Mouse (Mus musculus): ENCODE data around the gene AI597479. TPM values are rescaled to one million over a fixed set of nuclear protein-coding genes. Genes with fewer than 3 reads are reported as not detected.

AI597479 gene
- total and polyA plus RNA-seq, 2 experiments, result 2.8 to 8.0 TPM

DNA sequence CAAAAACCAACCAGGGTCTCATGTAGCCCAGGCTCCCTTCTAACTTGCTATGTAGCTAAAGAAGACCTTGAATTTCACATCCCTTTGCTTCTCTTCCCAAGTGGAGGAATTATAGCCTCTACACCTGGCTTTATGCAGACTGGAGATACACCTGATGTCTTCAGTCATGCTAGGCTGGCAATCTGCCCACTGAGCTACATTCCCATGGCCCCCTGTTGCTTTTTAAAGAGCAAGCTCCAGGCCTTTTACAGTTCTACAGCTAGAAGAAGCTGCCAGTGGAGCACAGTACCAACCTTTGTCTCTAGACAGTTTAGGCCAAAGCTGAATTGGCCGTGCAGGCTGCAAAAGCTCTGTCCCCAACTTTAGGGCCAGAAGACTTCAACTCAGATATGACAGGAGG is 8.1 kb upstream of the AI597479 start:
- H3K27ac ChIP-seq (replicated peaks; ENCODE audit: insufficient read depth, low read depth, low read length), result no peak overlapping the region
- H3K9ac ChIP-seq (ENCODE audit: low read depth, low read length), result no peak overlapping the region
- H3K27me3 ChIP-seq (ENCODE audit: control insufficient read depth, insufficient read depth, low read length), result no peaks in the 10 kb centered on the region
- no peak for DNase-seq (ENCODE audit: extremely low read depth, low read depth, low spot score)
- H3K79me2 ChIP-seq (ENCODE audit: control insufficient read depth, insufficient read depth, low read length), result peaks cover 41% of the 10 kb centered on the region; the same call in 1 of the 2 replicates
- 45% methylated on average over 1 of the region's 1 CpGs for WGBS
- H3K36me3 ChIP-seq (ENCODE audit: control insufficient read depth, insufficient read depth, low read length), result no peaks in the 10 kb centered on the region
- no peak for TF ChIP-seq POLR2A (IDR thresholded peaks at IDR 0.05; ENCODE audit: extremely low read depth, insufficient read depth, low read length)
- TF ChIP-seq CTCF (IDR thresholded peaks at IDR 0.05; ENCODE audit: low read depth, low read length), result no peak
- no peak overlapping the region for H3K4me3 ChIP-seq (ENCODE audit: insufficient read depth, low read depth, low read length)
- peaks cover 13% of the 10 kb centered on the region; the same call in 1 of the 2 replicates for H3K4me1 ChIP-seq (ENCODE audit: control insufficient read depth, insufficient read depth, low read length)

DNA sequence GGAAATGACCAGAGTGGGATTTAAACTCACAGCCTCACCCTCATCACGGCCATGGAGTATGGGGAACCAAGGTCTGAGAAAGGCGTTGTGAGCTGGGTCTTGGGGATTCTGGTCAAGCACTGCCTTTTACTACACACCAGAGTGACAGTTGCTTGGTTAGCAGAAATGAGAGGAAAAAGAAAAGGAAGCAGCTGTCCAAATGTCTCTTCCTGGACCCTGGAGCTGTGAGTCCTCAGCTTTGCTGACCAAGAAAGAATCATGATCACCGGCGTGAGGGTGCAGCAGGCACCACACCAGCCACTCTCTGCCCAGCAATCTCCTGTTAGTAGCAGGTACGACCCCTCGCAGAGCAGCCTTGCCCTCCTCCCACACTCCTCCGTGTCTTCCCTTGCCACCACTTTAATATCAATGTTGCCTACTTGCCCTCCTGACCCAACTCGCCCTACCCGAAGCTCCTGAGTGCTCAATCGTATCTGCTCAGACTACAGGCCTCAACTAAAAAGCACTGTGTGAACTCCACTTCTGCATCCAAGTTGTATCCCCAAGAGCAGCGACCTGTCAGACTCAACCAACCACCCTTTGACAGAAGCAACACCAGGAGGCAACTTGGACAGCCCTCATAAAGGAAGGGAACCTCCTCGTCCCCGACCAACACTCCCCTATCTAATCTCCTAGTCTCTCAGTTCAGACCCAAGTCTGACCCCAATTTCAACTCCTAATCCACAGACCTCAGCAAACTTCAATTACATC is 7.0 kb upstream of the AI597479 start:
- WGBS, result 13% methylated on average over 13 of the region's 13 CpGs
- Histone ChIP-seq H3K79me2 (ENCODE audit: control insufficient read depth, insufficient read depth, low read length) (peaks cover 35% of the 10 kb centered on the region; the same call in 1 of the 2 replicates), H3K27me3 (ENCODE audit: control insufficient read depth, insufficient read depth, low read length) (no peaks in the 10 kb centered on the region), H3K9ac (ENCODE audit: low read depth, low read length) (peak overlapping the region; percentile 97), H3K4me3 (ENCODE audit: insufficient read depth, low read depth, low read length) (peak overlapping the region; percentile 93), H3K36me3 (ENCODE audit: control insufficient read depth, insufficient read depth, low read length) (no peaks in the 10 kb centered on the region; the same call in 1 of the 2 replicates), H3K27ac (replicated peaks; ENCODE audit: insufficient read depth, low read depth, low read length) (peak overlapping the region; percentile 81), H3K4me1 (ENCODE audit: control insufficient read depth, insufficient read depth, low read length) (peaks cover 13% of the 10 kb centered on the region; the same call in 1 of the 2 replicates)
- no peak for TF ChIP-seq POLR2A (IDR thresholded peaks at IDR 0.05; ENCODE audit: extremely low read depth, insufficient read depth, low read length)
- TF ChIP-seq CTCF (IDR thresholded peaks at IDR 0.05; ENCODE audit: low read depth, low read length), result no peak
- DNase-seq (ENCODE audit: extremely low read depth, low read depth, low spot score), result peak; percentile 43

DNA sequence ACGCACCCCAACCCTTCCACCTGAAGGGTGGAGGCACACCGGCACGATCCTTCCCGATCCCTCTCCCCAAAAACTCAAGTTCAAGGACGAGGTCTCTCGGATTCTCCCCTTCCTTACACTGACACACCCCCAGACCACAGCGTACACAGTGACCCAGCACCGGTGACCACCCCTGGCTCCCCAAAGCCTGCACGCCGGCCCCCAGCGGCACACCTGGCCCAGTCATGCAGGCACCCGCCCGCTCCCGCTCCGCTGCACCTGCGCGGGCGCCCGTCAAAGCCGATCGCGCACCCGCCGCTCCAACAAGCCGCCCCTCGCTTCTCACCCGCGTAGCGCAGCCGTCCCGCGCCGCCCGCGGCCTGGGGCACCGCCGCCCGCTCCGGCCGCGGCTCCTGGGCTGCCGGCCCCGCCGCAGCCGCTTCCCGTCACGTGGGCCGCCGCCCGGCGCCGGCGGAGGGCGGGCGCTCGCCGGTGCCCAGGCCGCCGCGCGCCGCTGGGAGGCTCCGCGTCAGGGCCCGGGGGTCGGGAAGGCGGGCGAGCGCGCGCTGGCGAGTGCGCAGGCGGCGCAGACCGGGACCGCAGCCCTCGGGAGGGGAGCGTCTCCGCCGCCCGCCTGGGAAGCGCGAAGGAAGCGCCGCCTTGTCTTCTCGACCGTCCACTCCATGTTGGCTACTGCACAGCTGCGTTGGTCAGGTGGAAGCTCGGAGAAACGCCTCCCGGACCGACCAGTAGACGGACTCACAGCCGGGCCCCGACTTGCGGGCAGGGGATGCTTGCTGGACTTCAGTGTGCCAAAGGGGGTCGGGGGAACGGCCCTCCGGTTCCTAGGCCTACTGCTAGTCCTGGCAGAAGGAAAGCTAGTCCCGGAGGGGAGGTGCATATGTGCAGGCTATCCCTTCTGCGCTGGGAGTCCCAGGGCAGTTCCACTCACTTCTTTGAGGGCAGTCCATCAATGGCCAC is 6.2 kb upstream of the AI597479 start:
- Histone ChIP-seq H3K79me2 (ENCODE audit: control insufficient read depth, insufficient read depth, low read length) (peaks cover 29% of the 10 kb centered on the region; the same call in 1 of the 2 replicates), H3K27ac (replicated peaks; ENCODE audit: insufficient read depth, low read depth, low read length) (peak overlapping the region; percentile 91), H3K9ac (ENCODE audit: low read depth, low read length) (peak overlapping the region; percentile 97), H3K4me3 (ENCODE audit: insufficient read depth, low read depth, low read length) (peak overlapping the region; percentile 93), H3K4me1 (ENCODE audit: control insufficient read depth, insufficient read depth, low read length) (peaks cover 13% of the 10 kb centered on the region; the same call in 1 of the 2 replicates), H3K36me3 (ENCODE audit: control insufficient read depth, insufficient read depth, low read length) (no peaks in the 10 kb centered on the region; the same call in 1 of the 2 replicates), H3K27me3 (ENCODE audit: control insufficient read depth, insufficient read depth, low read length) (no peaks in the 10 kb centered on the region)
- 0 out of 2 replicates have a peak, but pooled peaks have one; percentile 19 for TF ChIP-seq POLR2A (IDR thresholded peaks at IDR 0.05; ENCODE audit: extremely low read depth, insufficient read depth, low read length)
- no peak for TF ChIP-seq CTCF (IDR thresholded peaks at IDR 0.05; ENCODE audit: low read depth, low read length)
- 4% methylated on average over 99 of the region's 102 CpGs for WGBS
- peak; percentile 67 for DNase-seq (ENCODE audit: extremely low read depth, low read depth, low spot score)

DNA sequence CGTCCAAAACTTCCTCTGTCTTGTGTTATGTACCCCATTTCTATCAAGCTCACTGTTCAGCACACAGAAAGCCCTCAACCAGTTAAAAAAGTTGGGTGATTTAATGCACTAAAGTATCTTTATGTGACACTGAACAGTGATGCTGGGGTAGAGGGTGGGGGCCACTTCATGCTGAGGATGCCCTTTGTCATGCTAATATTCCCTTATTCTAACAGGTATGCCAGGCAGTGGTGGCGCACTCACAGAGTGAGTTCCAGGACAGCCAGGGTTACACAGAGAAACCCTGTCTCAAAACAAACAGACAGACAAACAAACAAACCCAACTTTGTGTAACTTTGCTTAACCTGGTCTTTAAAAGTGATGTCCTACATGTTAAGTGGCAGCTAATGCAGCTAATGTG is 4.3 kb upstream of the AI597479 start:
- peak; percentile 26 for DNase-seq (ENCODE audit: extremely low read depth, low read depth, low spot score)
- H3K36me3 ChIP-seq (ENCODE audit: control insufficient read depth, insufficient read depth, low read length), result no peaks in the 10 kb centered on the region; the same call in 1 of the 2 replicates
- H3K4me3 ChIP-seq (ENCODE audit: insufficient read depth, low read depth, low read length), result no peak overlapping the region
- WGBS, result 55% methylated on average over 2 of the region's 2 CpGs
- no peak overlapping the region for H3K27ac ChIP-seq (replicated peaks; ENCODE audit: insufficient read depth, low read depth, low read length)
- peaks cover 13% of the 10 kb centered on the region; the same call in 1 of the 2 replicates for H3K4me1 ChIP-seq (ENCODE audit: control insufficient read depth, insufficient read depth, low read length)
- no peaks in the 10 kb centered on the region for H3K27me3 ChIP-seq (ENCODE audit: control insufficient read depth, insufficient read depth, low read length)
- no peak overlapping the region for H3K9ac ChIP-seq (ENCODE audit: low read depth, low read length)
- TF ChIP-seq CTCF (IDR thresholded peaks at IDR 0.05; ENCODE audit: low read depth, low read length), result no peak
- no peak for TF ChIP-seq POLR2A (IDR thresholded peaks at IDR 0.05; ENCODE audit: extremely low read depth, insufficient read depth, low read length)
- H3K79me2 ChIP-seq (ENCODE audit: control insufficient read depth, insufficient read depth, low read length), result peaks cover 21% of the 10 kb centered on the region; the same call in 1 of the 2 replicates

DNA sequence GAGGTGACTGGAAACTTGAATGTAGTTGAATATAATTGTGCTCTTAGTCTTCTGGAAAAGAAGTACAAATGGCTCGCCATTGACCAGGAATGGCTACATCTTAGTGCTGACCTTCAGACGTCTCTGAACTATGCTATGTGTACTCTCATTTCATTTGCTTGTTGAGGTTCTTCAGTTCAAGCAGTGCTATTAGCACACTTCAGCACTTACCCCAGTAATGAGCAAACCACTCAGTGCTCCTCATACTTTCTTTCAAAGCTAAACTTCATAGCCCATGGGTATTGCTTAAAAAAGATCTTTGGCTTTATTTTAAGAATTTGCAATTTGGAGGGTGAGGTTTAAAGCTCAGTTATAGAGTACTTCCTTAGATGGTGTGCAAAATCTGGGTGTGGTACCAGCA is 10.2 kb downstream of the AI597479 start:
- H3K4me1 ChIP-seq (ENCODE audit: control insufficient read depth, insufficient read depth, low read length), result no peaks in the 10 kb centered on the region
- no peak overlapping the region for H3K27ac ChIP-seq (replicated peaks; ENCODE audit: insufficient read depth, low read depth, low read length)
- H3K4me3 ChIP-seq (ENCODE audit: insufficient read depth, low read depth, low read length), result no peak overlapping the region
- H3K27me3 ChIP-seq (ENCODE audit: control insufficient read depth, insufficient read depth, low read length), result no peaks in the 10 kb centered on the region
- TF ChIP-seq CTCF (IDR thresholded peaks at IDR 0.05; ENCODE audit: low read depth, low read length), result no peak
- TF ChIP-seq POLR2A (IDR thresholded peaks at IDR 0.05; ENCODE audit: extremely low read depth, insufficient read depth, low read length), result no peak
- peaks cover 19% of the 10 kb centered on the region for H3K36me3 ChIP-seq (ENCODE audit: control insufficient read depth, insufficient read depth, low read length)
- WGBS, result 82% methylated on average over 2 of the region's 2 CpGs
- H3K79me2 ChIP-seq (ENCODE audit: control insufficient read depth, insufficient read depth, low read length), result no peaks in the 10 kb centered on the region; the same call in 1 of the 2 replicates
- DNase-seq (ENCODE audit: extremely low read depth, low read depth, low spot score), result no peak
- no peak overlapping the region for H3K9ac ChIP-seq (ENCODE audit: low read depth, low read length)
